Mouse (Mus musculus): ENCODE results near the gene Rpl41. TPM values are rescaled to one million over a fixed set of nuclear protein-coding genes. Genes with fewer than 3 reads are reported as not detected.

The Rpl41 gene
- polyA plus RNA-seq, 1 experiment from 2014 or later: 1,107 TPM

GRCm38 (mm10) chr10:128504641-128505370 is 44.3 kb downstream of the Rpl41 start:
- Histone ChIP-seq H3K27ac (peak overlapping the region; percentile 54), H3K4me3 (ENCODE audit: inconsistent target) (no peak overlapping the region), H3K79me2 (ENCODE audit: inconsistent target) (peaks cover 9% of the 10 kb centered on the region; the same call in 1 of the 2 replicates), H3K36me3 (ENCODE audit: inconsistent target) (peaks cover 2% of the 10 kb centered on the region; the same call in 1 of the 2 replicates)
- WGBS (ENCODE audit: missing documents): 11% methylated on average over 9 of the region's 9 CpGs

GRCm38 (mm10) chr10:128504012-128504411 is 45.1 kb downstream of the Rpl41 start:
- Histone ChIP-seq H3K4me3 (ENCODE audit: inconsistent target) (no peak overlapping the region), H3K79me2 (ENCODE audit: inconsistent target) (peaks cover 9% of the 10 kb centered on the region; the same call in 1 of the 2 replicates), H3K27ac (peak overlapping the region; percentile 54), H3K36me3 (ENCODE audit: inconsistent target) (no peaks in the 10 kb centered on the region)
- 28% methylated on average over 3 of the region's 3 CpGs for WGBS (ENCODE audit: missing documents)

GRCm38 (mm10) chr10:128503532-128503931 is 45.6 kb downstream of the Rpl41 start:
- Histone ChIP-seq H3K79me2 (ENCODE audit: inconsistent target) (peaks cover 9% of the 10 kb centered on the region; the same call in 1 of the 2 replicates), H3K27ac (no peak overlapping the region), H3K4me3 (ENCODE audit: inconsistent target) (no peak overlapping the region), H3K36me3 (ENCODE audit: inconsistent target) (no peaks in the 10 kb centered on the region)
- WGBS (ENCODE audit: missing documents): 64% methylated on average over 8 of the region's 8 CpGs

GRCm38 (mm10) chr10:128502341-128502740 is 46.8 kb downstream of the Rpl41 start:
- Histone ChIP-seq H3K27ac (no peak overlapping the region), H3K79me2 (ENCODE audit: inconsistent target) (peaks cover 9% of the 10 kb centered on the region; the same call in 1 of the 2 replicates), H3K4me3 (ENCODE audit: inconsistent target) (no peak overlapping the region), H3K36me3 (ENCODE audit: inconsistent target) (no peaks in the 10 kb centered on the region)
- WGBS (ENCODE audit: missing documents): 54% methylated on average over 5 of the region's 5 CpGs

GRCm38 (mm10) chr10:128499116-128499671 is 49.9 kb downstream of the Rpl41 start:
- WGBS (ENCODE audit: missing documents): 0% methylated on average over 21 of the region's 21 CpGs

GRCm38 (mm10) chr10:128498590-128498989 is 50.5 kb downstream of the Rpl41 start, which contains the start of gene Myl6b:
TSS of gene Myl6b (minus strand) at chr10:128498685.
- 2% methylated on average over 27 of the region's 27 CpGs for WGBS (ENCODE audit: missing documents)
- Histone ChIP-seq H3K4me3 (ENCODE audit: inconsistent target) (peak within 1 kb of the TSS; percentile 57), H3K36me3 (ENCODE audit: inconsistent target) (no peaks in the 10 kb centered on the region), H3K79me2 (ENCODE audit: inconsistent target) (peaks cover 23% of the 10 kb centered on the region), H3K27ac (peak within 1 kb of the TSS; percentile 84)

More at GRCm38 (mm10) chr10:128499116-128499671, 49.9 kb downstream of the Rpl41 start:
- Histone ChIP-seq H3K36me3 (ENCODE audit: inconsistent target) (no peaks in the 10 kb centered on the region), H3K4me3 (ENCODE audit: inconsistent target) (peak overlapping the region; percentile 57), H3K79me2 (ENCODE audit: inconsistent target) (peaks cover 22% of the 10 kb centered on the region; the same call in 1 of the 2 replicates), H3K27ac (peak overlapping the region; percentile 84)

Other genes with a start within 250 kb of the Rpl41 start
- gene Pan2, start 246.0 kb downstream of the Rpl41 start, polyA plus RNA-seq (2018): 2.9 to 5.7 TPM (median 3.4 TPM) in 3 replicates
- 83.6 to 112 TPM (median 85.3 TPM) in 3 replicates for gene Cnpy2, start 226.8 kb downstream of the Rpl41 start, polyA plus RNA-seq (2018)
- 94.4 to 128 TPM (median 100 TPM) in 3 replicates for gene Cs, start 211.6 kb downstream of the Rpl41 start, polyA plus RNA-seq (2018)
- 20.5 to 35.2 TPM (median 25.5 TPM) in 3 replicates for gene Coq10a, start 180.3 kb downstream of the Rpl41 start, polyA plus RNA-seq (2018)
- gene Ankrd52, start 172.2 kb downstream of the Rpl41 start, polyA plus RNA-seq (2018): 23.3 to 29.3 TPM (median 26.0 TPM) in 3 replicates
- gene Slc39a5, start 148.1 kb downstream of the Rpl41 start, polyA plus RNA-seq (2018): not detected in 3 replicates
- gene Nabp2, start 137.8 kb downstream of the Rpl41 start, polyA plus RNA-seq (2018): 44.1 to 130 TPM (median 65.7 TPM) in 3 replicates
- 26.5 to 35.2 TPM (median 33.6 TPM) in 3 replicates for gene Rnf41, start 137.6 kb downstream of the Rpl41 start, polyA plus RNA-seq (2018)
- gene Smarcc2, start 90.1 kb downstream of the Rpl41 start, polyA plus RNA-seq (2018): 73.6 to 136 TPM (median 74.8 TPM) in 3 replicates
- 1,390 to 2,190 TPM (median 1,921 TPM) in 3 replicates for gene Myl6, start 55.2 kb downstream of the Rpl41 start, polyA plus RNA-seq (2018)
- 0.73 to 1.7 TPM (median 1.4 TPM) in 3 replicates for gene Myl6b, start 50.6 kb downstream of the Rpl41 start, polyA plus RNA-seq (2018)
- gene Esyt1, start 23.4 kb downstream of the Rpl41 start, polyA plus RNA-seq (2018): 147 to 161 TPM (median 155 TPM) in 3 replicates
- gene Zc3h10, start 1.5 kb downstream of the Rpl41 start, polyA plus RNA-seq (2018): 6.7 to 13.0 TPM (median 9.6 TPM) in 3 replicates
- gene Pa2g4, start 16.7 kb upstream of the Rpl41 start, polyA plus RNA-seq (2018): 45.8 to 148 TPM (median 116 TPM) in 3 replicates
- 1.2 to 1.7 TPM (median 1.4 TPM) in 3 replicates for gene Erbb3, start 40.3 kb upstream of the Rpl41 start, polyA plus RNA-seq (2018)
- gene Rps26, start 77.4 kb upstream of the Rpl41 start, polyA plus RNA-seq (2018): 865 to 1,089 TPM (median 951 TPM) in 3 replicates
- not detected in 3 replicates for gene Ikzf4, start 96.7 kb upstream of the Rpl41 start, polyA plus RNA-seq (2018)
- 2.9 to 4.7 TPM (median 4.4 TPM) in 3 replicates for gene Suox, start 124.8 kb upstream of the Rpl41 start, polyA plus RNA-seq (2018)
- 97.5 to 143 TPM (median 120 TPM) in 3 replicates for gene Rab5b, start 147.0 kb upstream of the Rpl41 start, polyA plus RNA-seq (2018)
- 0.29 to 0.67 TPM (median 0.53 TPM) in 3 replicates for gene Pmel, start 154.9 kb upstream of the Rpl41 start, polyA plus RNA-seq (2018)
- 13.4 to 29.6 TPM (median 22.8 TPM) in 3 replicates for gene Cdk2, start 155.7 kb upstream of the Rpl41 start, polyA plus RNA-seq (2018)
- 3.4 to 9.7 TPM (median 7.0 TPM) in 3 replicates for gene Dgka, start 195.6 kb upstream of the Rpl41 start, polyA plus RNA-seq (2018)
- 23.3 to 27.6 TPM (median 27.0 TPM) in 3 replicates for gene Pym1, start 198.6 kb upstream of the Rpl41 start, polyA plus RNA-seq (2018)
- 18.7 to 24.6 TPM (median 21.3 TPM) in 3 replicates for gene Mmp19, start 241.6 kb upstream of the Rpl41 start, polyA plus RNA-seq (2018)

Data from macrophage (primary cell).